Mouse (Mus musculus) heart, embryonic 13.5 days (tissue): Measurements from ENCODE around the gene Supt20. TPM values are rescaled to one million over a fixed set of nuclear protein-coding genes. Genes with fewer than 3 reads are reported as not detected.
"Not testable (repeated sequence)": the region's sequence is repeated elsewhere in the genome, so short reads cannot be mapped to it uniquely, and the experiment has no call there.

Source experiments
- ATAC-seq: fragments of 200-750 bp; cut with Nextera tagmentation; 2 replicates; pipeline ENCODE4 v1.8.0; 2017; ENCODE audit warnings: moderate TSS enrichment; ENCODE audit not compliant: insufficient number of reproducible peaks, low FRiP score, low TSS enrichment; ENCODE audit errors: extremely low read depth
- H3K27ac ChIP-seq: fragments of 300-500 bp; sonication (generic); replicated peaks from 2 replicates; pipeline ENCODE4 v1.5.1; 2015; ENCODE audit warnings: moderate library complexity, mild to moderate bottlenecking, inconsistent platforms
- H3K27me3 ChIP-seq: fragments of 300-500 bp; sonication (generic); replicated peaks from 2 replicates; pipeline ENCODE4 v1.6.1; 2015; ENCODE audit warnings: mild to moderate bottlenecking, inconsistent platforms
- H3K36me3 ChIP-seq: fragments of 300-500 bp; sonication (generic); 2 replicates; pipeline ENCODE4 v1.6.1; 2015; ENCODE audit warnings: mild to moderate bottlenecking, inconsistent platforms
- H3K4me1 ChIP-seq: fragments of 300-500 bp; sonication (generic); 2 replicates; pipeline ENCODE4 v1.6.1; 2015; ENCODE audit warnings: inconsistent platforms
- H3K4me2 ChIP-seq: fragments of 300-500 bp; sonication (generic); 2 replicates; pipeline ENCODE4 v1.6.1; 2015; ENCODE audit warnings: inconsistent platforms, mild to moderate bottlenecking, moderate library complexity
- H3K4me3 ChIP-seq: fragments of 300-500 bp; sonication (generic); 2 replicates; pipeline ENCODE4 v1.5.1; 2015; ENCODE audit warnings: moderate library complexity, mild to moderate bottlenecking, inconsistent platforms
- H3K9ac ChIP-seq: fragments of 300-500 bp; sonication (generic); 2 replicates; pipeline ENCODE4 v1.6.1; 2015; ENCODE audit warnings: inconsistent platforms, mild to moderate bottlenecking, moderate library complexity
- H3K9me3 ChIP-seq: fragments of 300-500 bp; sonication (generic); 2 replicates; pipeline ENCODE4 v1.6.1; 2016; ENCODE audit warnings: inconsistent platforms
- WGBS: fragments of 180-500 bp; shearing (Covaris S2); methylation state at CpG from one replicate; pipeline ENCODE4 v1.1.7; 2015; ENCODE audit warnings: mixed read lengths; 5-methylcytosine and 5-hydroxymethylcytosine counted together
- polyA plus RNA-seq: library from polyadenylated mRNA; unstranded; fragments of >200 nt; fragmentation: Nextera tagmentation; extraction: Ambion mirVana; gene quantifications from 2 replicates; pipeline ENCODE4 v1.2.1, GENCODE M21; 2015

The Supt20 gene
- polyA plus RNA-seq, 1 experiment from 2014 or later, result 61.4 TPM

- ATAC-seq, result no peak
- H3K36me3 ChIP-seq, result no peaks in the 10 kb centered on the region
- peaks cover 28% of the 10 kb centered on the region for H3K4me1 ChIP-seq
- no peaks in the 10 kb centered on the region for H3K9me3 ChIP-seq
- H3K4me3 ChIP-seq, result no peak overlapping the region
- no peak overlapping the region for H3K27ac ChIP-seq
- WGBS, result 75% methylated on average over 9 of the region's 9 CpGs
- H3K4me2 ChIP-seq, result no peak overlapping the region
- H3K27me3 ChIP-seq, result no peaks in the 10 kb centered on the region
- H3K9ac ChIP-seq, result no peak overlapping the region
Observed at GRCm38 (mm10) chr3:54759211-54759610, 66.6 kb downstream of the Supt20 start.

- ATAC-seq, result no peak
- 69% methylated on average over 15 of the region's 15 CpGs for WGBS
- H3K36me3 ChIP-seq, result no peaks in the 10 kb centered on the region
Observed at GRCm38 (mm10) chr3:54760321-54761115, 67.9 kb downstream of the Supt20 start.

GRCm38 (mm10) chr3:54761258-54761657, 68.7 kb downstream of the Supt20 start:
- ATAC-seq, result no peak
- no peak overlapping the region for H3K4me3 ChIP-seq
- H3K9ac ChIP-seq, result no peak overlapping the region
- whole genome bisulfite sequencing, result 73% methylated on average over 1 of the region's 1 CpGs
- H3K27me3 ChIP-seq, result no peaks in the 10 kb centered on the region
- no peak overlapping the region for H3K27ac ChIP-seq
- H3K4me1 ChIP-seq, result peaks cover 16% of the 10 kb centered on the region
- no peaks in the 10 kb centered on the region for H3K9me3 ChIP-seq
- H3K36me3 ChIP-seq, result no peaks in the 10 kb centered on the region
- no peak overlapping the region for H3K4me2 ChIP-seq

More at GRCm38 (mm10) chr3:54760321-54761115, 67.9 kb downstream of the Supt20 start:
- peaks cover 22% of the 10 kb centered on the region for H3K4me1 ChIP-seq
- no peaks in the 10 kb centered on the region for H3K27me3 ChIP-seq
- H3K4me2 ChIP-seq, result no peak overlapping the region
- no peaks in the 10 kb centered on the region for H3K9me3 ChIP-seq
- no peak overlapping the region for H3K4me3 ChIP-seq
- H3K27ac ChIP-seq, result no peak overlapping the region
- H3K9ac ChIP-seq, result no peak overlapping the region

GRCm38 (mm10) chr3:54764418-54764817, 71.8 kb downstream of the Supt20 start:
- Histone ChIP-seq H3K4me1 (0 out of 2 replicates have a peak, but pooled peaks cover 7% of the 10 kb centered on the region), H3K27me3 (no peaks in the 10 kb centered on the region), H3K9me3 (no peaks in the 10 kb centered on the region), H3K9ac (peak overlapping the region; percentile 56; the same call in 1 of the 2 replicates), H3K36me3 (no peaks in the 10 kb centered on the region), H3K4me2 (peak overlapping the region; percentile 56), H3K27ac (no peak overlapping the region; the same call in 1 of the 2 replicates), H3K4me3 (peak overlapping the region; percentile 42)
- ATAC-seq, result no peak
- 55% methylated on average over 18 of the region's 18 CpGs for WGBS

GRCm38 (mm10) chr3:54765521-54765920, 72.9 kb downstream of the Supt20 start:
- H3K4me1 ChIP-seq, H3K4me2 ChIP-seq, H3K36me3 ChIP-seq, ATAC-seq, H3K27ac ChIP-seq, H3K9ac ChIP-seq, H3K4me3 ChIP-seq, H3K27me3 ChIP-seq, H3K9me3 ChIP-seq: not testable (repeated sequence)
- WGBS, result 88% methylated on average over 6 of the region's 6 CpGs

GRCm38 (mm10) chr3:54766034-54766433, 73.4 kb downstream of the Supt20 start:
- no peak for ATAC-seq
- no peak overlapping the region for H3K4me2 ChIP-seq
- H3K4me3 ChIP-seq, result no peak overlapping the region
- H3K9ac ChIP-seq, result no peak overlapping the region
- no peaks in the 10 kb centered on the region for H3K9me3 ChIP-seq
- WGBS, result 67% methylated on average over 14 of the region's 14 CpGs
- H3K4me1 ChIP-seq, result 0 out of 2 replicates have a peak, but pooled peaks cover 7% of the 10 kb centered on the region
- no peaks in the 10 kb centered on the region for H3K36me3 ChIP-seq
- no peak overlapping the region for H3K27ac ChIP-seq
- H3K27me3 ChIP-seq, result no peaks in the 10 kb centered on the region

GRCm38 (mm10) chr3:54766811-54767210, 74.2 kb downstream of the Supt20 start:
- H3K4me3 ChIP-seq, result no peak overlapping the region
- no peak for ATAC-seq
- no peaks in the 10 kb centered on the region for H3K9me3 ChIP-seq
- no peaks in the 10 kb centered on the region for H3K27me3 ChIP-seq
- no peaks in the 10 kb centered on the region for H3K36me3 ChIP-seq
- 73% methylated on average over 5 of the region's 5 CpGs for WGBS
- no peak overlapping the region for H3K9ac ChIP-seq
- H3K4me1 ChIP-seq, result 0 out of 2 replicates have a peak, but pooled peaks cover 5% of the 10 kb centered on the region
- H3K4me2 ChIP-seq, result no peak overlapping the region
- no peak overlapping the region for H3K27ac ChIP-seq

- H3K27me3 ChIP-seq, result no peaks in the 10 kb centered on the region
- no peak overlapping the region for H3K27ac ChIP-seq
- no peak overlapping the region for H3K4me3 ChIP-seq
- H3K4me1 ChIP-seq, result 0 out of 2 replicates have a peak, but pooled peaks cover 5% of the 10 kb centered on the region
- H3K4me2 ChIP-seq, result no peak overlapping the region
- H3K9me3 ChIP-seq, result peaks cover under 1% of the 10 kb centered on the region; the same call in 1 of the 2 replicates
- H3K36me3 ChIP-seq, result peaks cover 3% of the 10 kb centered on the region; the same call in 1 of the 2 replicates
- WGBS, result 72% methylated on average over 8 of the region's 8 CpGs
- H3K9ac ChIP-seq, result no peak overlapping the region
- ATAC-seq, result no peak
Observed at GRCm38 (mm10) chr3:54768592-54768991, 76.0 kb downstream of the Supt20 start.

GRCm38 (mm10) chr3:54769349-54770275, 77.0 kb downstream of the Supt20 start:
- ATAC-seq, result no peak
- no peaks in the 10 kb centered on the region for H3K27me3 ChIP-seq
- 74% methylated on average over 17 of the region's 17 CpGs for WGBS
- peaks cover 4% of the 10 kb centered on the region; the same call in 1 of the 2 replicates for H3K36me3 ChIP-seq
- no peak overlapping the region for H3K27ac ChIP-seq
- peaks cover 3% of the 10 kb centered on the region; the same call in 1 of the 2 replicates for H3K9me3 ChIP-seq
- no peaks in the 10 kb centered on the region for H3K4me1 ChIP-seq
- H3K9ac ChIP-seq, result no peak overlapping the region
- H3K4me2 ChIP-seq, result no peak overlapping the region
- H3K4me3 ChIP-seq, result no peak overlapping the region

GRCm38 (mm10) chr3:54773613-54774012, 81.0 kb downstream of the Supt20 start:
- peaks cover 4% of the 10 kb centered on the region; the same call in 1 of the 2 replicates for H3K36me3 ChIP-seq
- no peak overlapping the region for H3K9ac ChIP-seq
- 80% methylated on average over 6 of the region's 6 CpGs for WGBS
- peaks cover 3% of the 10 kb centered on the region; the same call in 1 of the 2 replicates for H3K9me3 ChIP-seq
- no peaks in the 10 kb centered on the region for H3K27me3 ChIP-seq
- peaks cover 9% of the 10 kb centered on the region for H3K4me1 ChIP-seq
- no peak overlapping the region for H3K4me3 ChIP-seq
- no peak overlapping the region for H3K4me2 ChIP-seq
- ATAC-seq, result no peak
- no peak overlapping the region for H3K27ac ChIP-seq

GRCm38 (mm10) chr3:54775989-54776631, 83.5 kb downstream of the Supt20 start:
- Histone ChIP-seq H3K4me2 (no peak overlapping the region), H3K36me3 (peaks cover 9% of the 10 kb centered on the region), H3K9me3 (peaks cover 4% of the 10 kb centered on the region), H3K4me3 (no peak overlapping the region), H3K9ac (no peak overlapping the region), H3K4me1 (peaks cover 9% of the 10 kb centered on the region), H3K27ac (no peak overlapping the region), H3K27me3 (no peaks in the 10 kb centered on the region)
- 55% methylated on average over 7 of the region's 7 CpGs for WGBS
- ATAC-seq, result no peak
